Mouse (Mus musculus) hindbrain, embryonic 10.5 days (tissue): ENCODE results near the gene Car2. TPM values are rescaled to one million over a fixed set of nuclear protein-coding genes. Genes with fewer than 3 reads are reported as not detected.

Experiments used
- DNase-seq: peaks from one replicate; pipeline ENCODE4 v3.0.0-alpha.2; 2017; ENCODE audit warnings: low spot score
- H3K27ac ChIP-seq: fragments of 300-500 bp; sonication (generic); 2 replicates; pipeline ENCODE4 v1.5.1; 2016; ENCODE audit warnings: mild to moderate bottlenecking, moderate library complexity
- H3K27me3 ChIP-seq: fragments of 300-500 bp; sonication (generic); 2 replicates; pipeline ENCODE4 v1.6.1; 2016; ENCODE audit warnings: mild to moderate bottlenecking; ENCODE audit not compliant: poor library complexity, insufficient read depth, severe bottlenecking
- H3K36me3 ChIP-seq: fragments of 300-500 bp; sonication (generic); 2 replicates; pipeline ENCODE4 v1.6.1; 2016; ENCODE audit warnings: mild to moderate bottlenecking, moderate library complexity
- H3K4me1 ChIP-seq: fragments of 300-500 bp; sonication (generic); replicated peaks from 2 replicates; pipeline ENCODE4 v1.6.1; 2016; ENCODE audit warnings: mild to moderate bottlenecking
- H3K4me3 ChIP-seq: fragments of 300-500 bp; sonication (generic); 2 replicates; pipeline ENCODE4 v1.5.1; 2016; ENCODE audit warnings: mild to moderate bottlenecking, moderate library complexity
- H3K9me3 ChIP-seq: fragments of 300-500 bp; sonication (generic); 2 replicates; pipeline ENCODE4 v1.6.1; 2016; ENCODE audit warnings: mild to moderate bottlenecking, moderate library complexity
- WGBS: fragments of 180-500 bp; shearing (Covaris S2); methylation state at CpG from one replicate; pipeline ENCODE4 v1.1.7; 2016; 5-methylcytosine and 5-hydroxymethylcytosine counted together
- polyA plus RNA-seq: library from polyadenylated mRNA; unstranded; fragments of >200 nt; fragmentation: Nextera tagmentation; extraction: Ambion mirVana; gene quantifications from 2 replicates; pipeline ENCODE4 v1.2.1, GENCODE M21; 2016

The Car2 gene
- polyA plus RNA-seq, 1 experiment from 2014 or later: 84.6 TPM

DNA sequence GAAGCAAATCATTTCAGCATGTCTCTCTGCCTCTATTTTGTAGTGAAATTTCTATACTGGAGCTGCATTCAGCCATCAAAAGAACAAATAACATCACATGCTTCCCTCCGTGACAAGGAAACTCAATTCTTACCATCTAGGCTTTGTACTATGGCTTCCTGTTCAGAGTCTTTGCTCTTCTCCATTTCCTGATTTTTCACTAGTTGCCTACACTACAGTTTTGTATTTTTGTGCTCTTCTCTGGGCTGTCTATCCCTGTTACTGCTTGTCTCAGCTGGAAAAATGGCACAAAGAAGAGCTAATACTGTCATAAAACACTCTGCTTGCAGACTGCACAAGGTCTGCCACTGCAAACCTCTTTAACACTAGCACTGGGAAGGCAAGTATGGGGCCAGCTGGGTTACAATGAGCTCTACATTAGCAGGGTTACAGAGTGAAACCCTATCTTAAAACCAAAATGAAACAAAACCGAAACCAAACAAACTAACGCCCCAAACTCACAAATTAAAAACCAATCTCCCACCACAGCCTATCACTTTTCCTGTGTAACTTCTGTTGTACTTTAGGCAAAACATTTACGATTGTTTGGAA lies 26.0 kb downstream of the Car2 start:
- Histone ChIP-seq H3K36me3 (no peaks in the 10 kb centered on the region), H3K27me3 (no peaks in the 10 kb centered on the region), H3K27ac (no peak overlapping the region), H3K4me3 (no peak overlapping the region), H3K9me3 (no peaks in the 10 kb centered on the region), H3K4me1 (no peaks in the 10 kb centered on the region)
- no peak for DNase-seq
- WGBS: 88% methylated on average over 4 of the region's 4 CpGs

DNA sequence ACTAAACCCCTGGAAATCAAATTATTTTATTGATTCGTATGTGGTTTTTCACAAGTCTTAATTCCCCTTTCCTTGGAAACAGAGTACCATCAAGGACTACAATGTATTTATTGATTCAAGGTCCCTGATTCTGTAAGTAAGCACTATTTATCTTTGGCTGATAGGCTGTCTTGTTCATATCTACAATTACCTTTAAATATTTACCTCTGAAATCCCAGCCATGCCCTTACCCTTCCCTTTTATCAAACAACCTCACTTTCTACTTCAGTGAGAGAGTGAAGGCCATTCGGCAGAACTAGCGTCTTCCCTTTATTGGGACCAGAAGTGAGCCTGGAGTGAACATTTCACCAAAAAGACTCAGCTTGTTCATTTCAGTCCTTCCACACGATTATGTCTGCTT lies 27.7 kb downstream of the Car2 start:
- Histone ChIP-seq H3K4me1 (no peaks in the 10 kb centered on the region), H3K27ac (no peak overlapping the region), H3K9me3 (no peaks in the 10 kb centered on the region), H3K4me3 (no peak overlapping the region), H3K27me3 (no peaks in the 10 kb centered on the region), H3K36me3 (no peaks in the 10 kb centered on the region)
- DNase-seq: no peak
- whole genome bisulfite sequencing: 87% methylated on average over 4 of the region's 4 CpGs

DNA sequence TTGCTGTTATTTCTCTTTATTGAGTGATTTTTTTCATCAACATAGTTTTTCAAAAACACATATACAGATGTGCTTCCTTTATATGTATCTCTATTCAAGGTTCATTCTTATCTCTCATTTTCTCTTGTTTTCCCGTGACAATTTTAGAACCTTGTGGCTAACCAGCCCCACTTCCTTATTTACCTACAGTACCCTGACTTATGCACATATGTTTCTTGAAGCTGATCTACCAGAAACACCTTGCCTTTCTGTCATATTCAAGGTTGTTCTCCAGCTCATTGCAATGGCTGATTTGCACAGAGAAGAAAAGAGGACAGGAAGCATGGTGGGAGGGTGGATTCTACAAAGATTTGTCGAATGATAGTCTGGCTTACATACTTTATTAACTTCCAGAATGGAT lies 29.3 kb downstream of the Car2 start:
- Histone ChIP-seq H3K4me3 (no peak overlapping the region), H3K9me3 (no peaks in the 10 kb centered on the region), H3K27ac (no peak overlapping the region), H3K4me1 (no peaks in the 10 kb centered on the region), H3K36me3 (no peaks in the 10 kb centered on the region), H3K27me3 (no peaks in the 10 kb centered on the region)
- no peak for DNase-seq
- 92% methylated on average over 2 of the region's 2 CpGs for WGBS

DNA sequence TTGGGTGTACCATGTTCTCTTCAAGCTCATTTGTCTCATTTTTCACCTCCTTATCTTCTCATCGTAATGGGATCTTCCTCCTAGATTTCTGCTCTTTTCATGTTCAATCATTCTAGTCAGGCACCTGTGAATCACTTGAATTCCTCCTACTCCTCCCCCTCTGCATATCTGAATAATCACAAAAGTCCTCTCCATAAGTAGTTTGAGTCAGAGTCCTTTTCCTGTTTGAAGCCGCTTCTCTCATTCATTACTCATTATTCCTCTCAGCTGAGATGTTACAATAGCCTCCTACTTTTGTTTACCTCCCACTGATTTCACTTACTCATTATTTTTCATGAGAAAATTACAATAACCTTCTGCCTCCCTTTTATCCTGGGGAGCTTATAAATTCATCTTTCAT lies 31.2 kb downstream of the Car2 start:
- 56% methylated on average over 2 of the region's 2 CpGs for WGBS
- no peak overlapping the region for H3K4me3 ChIP-seq
- no peak for DNase-seq

DNA sequence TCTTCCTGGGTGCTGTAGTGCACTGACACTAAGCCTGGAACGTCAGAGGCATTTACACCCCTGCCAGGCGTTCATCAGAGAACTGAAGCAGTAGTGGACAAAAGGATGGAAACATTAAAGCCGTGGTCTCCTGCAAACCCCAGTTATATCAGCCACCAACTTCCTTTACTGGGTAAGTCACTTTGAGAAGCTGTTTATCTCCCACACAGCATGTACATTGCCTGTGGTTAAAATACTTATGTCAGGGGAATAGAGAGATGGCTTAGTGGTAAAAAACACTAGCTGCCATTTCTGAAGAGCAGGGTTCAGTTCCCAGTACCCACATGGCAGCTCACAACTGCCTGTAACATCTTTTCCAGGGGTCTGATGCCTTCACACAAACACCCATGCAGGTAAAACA lies 58.6 kb downstream of the Car2 start:
- Histone ChIP-seq H3K27me3 (no peaks in the 10 kb centered on the region), H3K4me3 (no peak overlapping the region), H3K9me3 (no peaks in the 10 kb centered on the region), H3K4me1 (no peaks in the 10 kb centered on the region), H3K27ac (no peak overlapping the region), H3K36me3 (no peaks in the 10 kb centered on the region)
- DNase-seq: no peak
- 77% methylated on average over 3 of the region's 3 CpGs for WGBS

More for the DNA sequence above, 31.2 kb downstream of the Car2 start:
- Histone ChIP-seq H3K4me1 (no peaks in the 10 kb centered on the region), H3K27me3 (no peaks in the 10 kb centered on the region), H3K36me3 (no peaks in the 10 kb centered on the region), H3K27ac (no peak overlapping the region), H3K9me3 (no peaks in the 10 kb centered on the region)

DNA sequence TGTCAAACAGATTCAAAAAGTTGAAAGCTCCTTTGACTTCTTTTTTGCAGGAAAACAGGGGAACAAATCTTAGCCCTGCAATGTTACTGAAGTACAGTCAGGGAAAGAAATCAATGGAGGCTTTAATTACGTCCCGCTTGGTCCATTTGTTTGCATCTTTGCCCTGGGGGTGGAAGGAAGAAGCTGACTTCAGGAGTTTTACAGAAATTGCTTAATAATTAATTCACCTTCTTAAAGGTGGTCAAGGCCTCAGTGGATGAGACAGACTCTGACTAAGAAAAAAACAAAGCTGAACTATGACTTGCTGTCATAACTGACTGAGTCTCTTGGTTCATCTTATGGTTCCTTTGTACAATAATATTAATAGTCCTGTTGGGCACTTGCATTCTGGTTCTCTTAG lies 59.6 kb downstream of the Car2 start:
- Histone ChIP-seq H3K4me3 (no peak overlapping the region), H3K27me3 (no peaks in the 10 kb centered on the region), H3K27ac (no peak overlapping the region), H3K9me3 (no peaks in the 10 kb centered on the region), H3K36me3 (no peaks in the 10 kb centered on the region), H3K4me1 (no peaks in the 10 kb centered on the region)
- DNase-seq: no peak
- WGBS: 74% methylated on average over 2 of the region's 2 CpGs

DNA sequence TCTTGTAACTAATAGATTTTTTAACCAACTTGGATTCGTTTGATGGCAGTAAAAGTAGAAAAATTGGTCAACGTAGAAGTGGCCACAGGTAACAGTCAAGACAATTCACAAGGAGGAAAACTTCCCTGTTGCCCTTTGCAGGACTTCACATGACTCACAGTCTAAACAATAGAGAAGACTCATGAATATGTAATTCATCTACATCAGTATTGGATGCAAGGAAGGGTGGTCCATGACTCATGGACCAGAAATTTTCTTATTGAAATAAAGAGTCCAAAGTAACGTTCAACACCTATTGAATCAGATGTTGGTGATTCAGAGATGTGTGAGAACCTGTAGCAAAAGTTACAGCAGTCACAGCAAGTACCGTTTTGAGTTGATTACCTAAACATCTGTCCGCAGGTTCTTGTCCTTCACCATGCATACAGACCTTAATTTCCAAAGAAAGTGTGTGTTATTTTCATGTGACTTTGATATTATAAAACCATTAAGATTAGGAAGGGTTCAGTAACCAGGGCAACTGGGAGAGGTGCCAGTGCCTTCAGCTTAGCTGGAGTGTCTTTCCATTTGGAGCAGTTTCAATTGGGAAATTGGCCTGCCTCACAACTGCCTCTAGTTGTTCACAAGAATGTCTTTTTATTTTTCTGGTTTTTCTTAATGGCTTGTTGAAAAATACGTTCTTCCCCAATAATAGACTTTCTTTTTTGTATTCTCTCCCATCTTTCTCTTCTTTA lies 62.2 kb downstream of the Car2 start:
- no peaks in the 10 kb centered on the region for H3K36me3 ChIP-seq
- WGBS: 84% methylated on average over 6 of the region's 6 CpGs
- no peak overlapping the region for H3K4me3 ChIP-seq
- no peaks in the 10 kb centered on the region for H3K27me3 ChIP-seq
- no peak for DNase-seq
- no peak overlapping the region for H3K27ac ChIP-seq
- no peaks in the 10 kb centered on the region for H3K4me1 ChIP-seq
- no peaks in the 10 kb centered on the region for H3K9me3 ChIP-seq

DNA sequence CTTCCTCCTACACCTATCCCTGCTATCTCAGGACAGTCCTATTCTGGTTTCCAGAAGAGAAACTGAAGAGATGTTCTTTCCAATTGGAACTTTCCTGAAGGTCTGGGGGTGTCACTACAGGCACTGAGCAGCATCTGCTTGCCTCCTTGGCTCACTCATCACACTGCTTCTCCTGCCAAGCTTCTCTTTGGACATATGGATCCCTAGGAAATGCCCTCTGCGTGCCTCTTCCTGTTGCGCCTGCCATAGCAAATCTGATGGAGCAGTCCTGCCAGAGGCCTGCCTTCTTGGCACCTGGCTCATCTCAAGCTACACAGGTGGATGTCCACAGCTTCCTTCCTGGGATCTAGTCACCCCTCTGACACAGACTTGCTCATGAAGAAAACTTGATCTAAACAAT lies 64.0 kb downstream of the Car2 start:
- Histone ChIP-seq H3K4me1 (no peaks in the 10 kb centered on the region), H3K27ac (no peak overlapping the region), H3K36me3 (no peaks in the 10 kb centered on the region), H3K4me3 (no peak overlapping the region), H3K27me3 (no peaks in the 10 kb centered on the region), H3K9me3 (no peaks in the 10 kb centered on the region)
- WGBS: 96% methylated on average over 2 of the region's 2 CpGs
- DNase-seq: no peak

Other genes starting within 250 kb of the Car2 start
- gene Car13, start 244.5 kb upstream of the Car2 start, polyA plus RNA-seq: 2.9 and 4.6 TPM in 2 replicates
- gene Car1, start 77.9 kb upstream of the Car2 start, polyA plus RNA-seq: not detected in 2 replicates
- 2.0 and 3.7 TPM in 2 replicates for gene Car3, start 22.8 kb upstream of the Car2 start, polyA plus RNA-seq